Mouse (Mus musculus) intestine, postnatal 0 days (tissue): ENCODE results near the gene Dcun1d4. TPM values are rescaled to one million over a fixed set of nuclear protein-coding genes. Genes with fewer than 3 reads are reported as not detected.

Experiments
- ATAC-seq: fragments of 200-750 bp; cut with Nextera tagmentation; 2 replicates; pipeline ENCODE4 v1.8.0; 2017; ENCODE audit warnings: mild to moderate bottlenecking, moderate TSS enrichment, moderate library complexity
- H3K27ac ChIP-seq: fragments of 300-500 bp; sonication (generic); 2 replicates; pipeline ENCODE4 v1.5.1; 2014; ENCODE audit warnings: mild to moderate bottlenecking, low read depth, low read length, moderate library complexity
- H3K27me3 ChIP-seq: fragments of 300-500 bp; sonication (generic); replicated peaks from 2 replicates; pipeline ENCODE4 v1.6.1; 2014; ENCODE audit warnings: low read length, mixed read lengths; ENCODE audit not compliant: control insufficient read depth, insufficient read depth
- H3K36me3 ChIP-seq: fragments of 300-500 bp; sonication (generic); 2 replicates; pipeline ENCODE4 v1.6.1; 2014; ENCODE audit warnings: mild to moderate bottlenecking, moderate library complexity; ENCODE audit not compliant: control insufficient read depth, insufficient read depth
- H3K4me1 ChIP-seq: fragments of 300-500 bp; sonication (generic); replicated peaks from 2 replicates; pipeline ENCODE4 v1.6.1; 2014; ENCODE audit warnings: antibody characterized with exemption, low read length, mixed read lengths; ENCODE audit not compliant: control insufficient read depth, insufficient read depth
- H3K4me2 ChIP-seq: fragments of 300-500 bp; sonication (generic); replicated peaks from 2 replicates; pipeline ENCODE4 v1.6.1; 2014; ENCODE audit warnings: low read depth, mild to moderate bottlenecking, moderate library complexity
- H3K4me3 ChIP-seq: fragments of 300-500 bp; sonication (generic); 2 replicates; pipeline ENCODE4 v1.5.1; 2014; ENCODE audit warnings: low read depth, low read length
- H3K9ac ChIP-seq: fragments of 300-500 bp; sonication (generic); 2 replicates; pipeline ENCODE4 v1.6.1; 2014; ENCODE audit warnings: mild to moderate bottlenecking, low read depth, low read length
- H3K9me3 ChIP-seq: fragments of 300-500 bp; sonication (generic); 2 replicates; pipeline ENCODE4 v1.6.1; 2016; ENCODE audit warnings: mixed run types; ENCODE audit not compliant: control insufficient read depth
- CTCF ChIP-seq: sonication (generic); IDR thresholded peaks from 2 replicates; pipeline ENCODE4 v1.5.1; 2016; ENCODE audit warnings: low read depth, mild to moderate bottlenecking, control low read depth, antibody characterized with exemption, moderate library complexity
- WGBS: fragments of 180-500 bp; shearing (Covaris S2); extraction: QIAGEN DNeasy Blood & Tissue Kit; methylation state at CpG from one replicate; pipeline ENCODE4 v1.1.7; 2014; 5-methylcytosine and 5-hydroxymethylcytosine counted together
- polyA plus RNA-seq: library from polyadenylated mRNA; unstranded; fragments of >200 nt; fragmentation: Nextera tagmentation; extraction: Ambion mirVana; gene quantifications from 2 replicates; pipeline ENCODE4 v1.2.1, GENCODE M21; 2015

Dcun1d4 gene
- polyA plus RNA-seq, 1 experiment from 2014 or later = 16.3 TPM

- peak; percentile 64 for ATAC-seq
- Histone ChIP-seq H3K4me3 (no peak overlapping the region), H3K36me3 (peaks cover 12% of the 10 kb centered on the region; the same call in 1 of the 2 replicates), H3K4me2 (no peak overlapping the region), H3K27ac (peak overlapping the region; percentile 21; the same call in 1 of the 2 replicates), H3K9ac (no peak overlapping the region), H3K9me3 (no peaks in the 10 kb centered on the region), H3K4me1 (0 out of 2 replicates have a peak, but pooled peaks cover 3% of the 10 kb centered on the region), H3K27me3 (no peaks in the 10 kb centered on the region)
- 77% methylated on average over 11 of the region's 11 CpGs for WGBS
- TF ChIP-seq CTCF = no peak
These were observed 57.9 kb downstream of the Dcun1d4 start for GRCm38 (mm10) chr5:73538586-73539298.

GRCm38 (mm10) chr5:73539848-73540510 is 59.2 kb downstream of the Dcun1d4 start:
- Histone ChIP-seq H3K9ac (no peak overlapping the region), H3K4me3 (no peak overlapping the region), H3K27me3 (no peaks in the 10 kb centered on the region), H3K27ac (no peak overlapping the region), H3K9me3 (no peaks in the 10 kb centered on the region), H3K4me2 (no peak overlapping the region), H3K36me3 (peaks cover 13% of the 10 kb centered on the region; the same call in 1 of the 2 replicates), H3K4me1 (0 out of 2 replicates have a peak, but pooled peaks cover 3% of the 10 kb centered on the region)
- peak; percentile 91 for TF ChIP-seq CTCF
- WGBS = 63% methylated on average over 6 of the region's 6 CpGs
- ATAC-seq = no peak

DNA sequence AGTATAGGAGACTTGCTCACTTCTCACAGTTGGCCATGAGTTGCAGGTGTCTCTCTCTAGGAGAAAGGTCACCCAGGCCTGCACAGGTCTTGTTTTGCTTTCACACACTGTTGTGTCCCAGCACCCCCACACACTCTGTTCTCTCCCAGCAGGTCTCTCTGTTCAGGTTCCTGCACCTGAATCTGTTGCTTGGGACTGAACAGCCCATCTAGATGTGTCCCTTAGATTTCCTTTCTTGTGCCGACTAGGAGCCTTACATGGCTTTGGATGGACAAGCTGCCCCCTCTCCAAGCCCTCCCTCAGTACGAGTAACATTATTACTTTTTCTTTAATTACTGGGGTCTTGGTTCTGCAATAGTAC is 59.7 kb downstream of the Dcun1d4 start:
- H3K36me3 ChIP-seq = peaks cover 17% of the 10 kb centered on the region; the same call in 1 of the 2 replicates
- ATAC-seq = no peak
- H3K4me3 ChIP-seq = no peak overlapping the region
- no peak overlapping the region for H3K9ac ChIP-seq
- no peaks in the 10 kb centered on the region for H3K9me3 ChIP-seq
- no peaks in the 10 kb centered on the region for H3K27me3 ChIP-seq
- no peak overlapping the region for H3K27ac ChIP-seq
- no peak for TF ChIP-seq CTCF
- H3K4me1 ChIP-seq = 0 out of 2 replicates have a peak, but pooled peaks cover 3% of the 10 kb centered on the region
- WGBS = 95% methylated on average over 2 of the region's 2 CpGs
- H3K4me2 ChIP-seq = no peak overlapping the region

GRCm38 (mm10) chr5:73544111-73544753 is 63.4 kb downstream of the Dcun1d4 start:
- no peaks in the 10 kb centered on the region for H3K9me3 ChIP-seq
- 0 out of 2 replicates have a peak, but pooled peaks cover 3% of the 10 kb centered on the region for H3K4me1 ChIP-seq
- peak overlapping the region; percentile 8; the same call in 1 of the 2 replicates for H3K27ac ChIP-seq
- no peak overlapping the region for H3K9ac ChIP-seq
- 33% methylated on average over 10 of the region's 10 CpGs for WGBS
- ATAC-seq = no peak
- no peak overlapping the region for H3K4me3 ChIP-seq
- no peaks in the 10 kb centered on the region for H3K27me3 ChIP-seq
- H3K36me3 ChIP-seq = peaks cover 12% of the 10 kb centered on the region
- 0 out of 2 replicates have a peak overlapping the region, but pooled peaks have one; percentile 7 for H3K4me2 ChIP-seq
- TF ChIP-seq CTCF = no peak

- H3K27ac ChIP-seq = no peak overlapping the region
- TF ChIP-seq CTCF = no peak
- WGBS = 87% methylated on average over 6 of the region's 6 CpGs
- no peaks in the 10 kb centered on the region for H3K27me3 ChIP-seq
- H3K4me1 ChIP-seq = 0 out of 2 replicates have a peak, but pooled peaks cover 3% of the 10 kb centered on the region
- H3K36me3 ChIP-seq = peaks cover 12% of the 10 kb centered on the region
- H3K9me3 ChIP-seq = no peaks in the 10 kb centered on the region
- H3K4me2 ChIP-seq = no peak overlapping the region
- no peak for ATAC-seq
- H3K9ac ChIP-seq = no peak overlapping the region
- H3K4me3 ChIP-seq = no peak overlapping the region
These were observed 64.8 kb downstream of the Dcun1d4 start for GRCm38 (mm10) chr5:73545641-73546040.

DNA sequence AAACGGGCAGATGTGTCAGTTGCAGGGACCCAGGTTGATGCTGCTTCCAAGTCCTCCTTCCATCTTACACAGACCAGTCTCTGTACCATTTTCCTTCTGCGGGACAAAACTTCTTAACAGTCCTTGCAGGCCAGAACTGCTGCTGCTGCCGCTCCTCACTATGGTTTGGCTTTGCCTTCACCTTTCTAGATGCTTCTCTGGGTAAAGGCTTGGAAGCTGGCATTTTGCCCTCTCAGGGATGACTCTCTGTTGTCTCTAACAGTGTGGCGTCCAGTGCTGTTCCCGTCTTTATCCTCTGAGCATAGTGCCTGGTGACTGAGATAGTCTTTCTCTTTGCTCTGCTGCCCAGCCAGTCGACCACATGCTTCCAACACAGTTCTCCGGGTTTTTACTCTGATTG is 66.5 kb downstream of the Dcun1d4 start:
- ATAC-seq = no peak
- no peak overlapping the region for H3K9ac ChIP-seq
- TF ChIP-seq CTCF = no peak
- H3K4me1 ChIP-seq = 0 out of 2 replicates have a peak, but pooled peaks cover 3% of the 10 kb centered on the region
- H3K9me3 ChIP-seq = no peaks in the 10 kb centered on the region
- WGBS = 85% methylated on average over 7 of the region's 7 CpGs
- no peak overlapping the region for H3K4me3 ChIP-seq
- H3K27ac ChIP-seq = no peak overlapping the region
- no peak overlapping the region for H3K4me2 ChIP-seq
- peaks cover 12% of the 10 kb centered on the region for H3K36me3 ChIP-seq
- no peaks in the 10 kb centered on the region for H3K27me3 ChIP-seq
